Mouse (Mus musculus): ENCODE measurements around the gene Apool. TPM values are rescaled to one million over a fixed set of nuclear protein-coding genes. Genes with fewer than 3 reads are reported as not detected.

Gene Apool
- 24.9 and 42.0 TPM in 2 replicates for total RNA-seq (2014; fragmentation: Nextera tagmentation)
- 33.2 and 42.2 TPM in 2 replicates for total RNA-seq (2017)

GRCm38 (mm10) chrX:112310804-112311530 lies at the start of gene Apool:
Gene Apool (plus strand): TSS chrX:112311334.
- peak; percentile 100 for ATAC-seq (replicated peaks; ENCODE audit: low FRiP score, low TSS enrichment, poor library complexity, severe bottlenecking)

- ATAC-seq (replicated peaks; ENCODE audit: low FRiP score, low TSS enrichment, poor library complexity, severe bottlenecking) = no peak
Measured at GRCm38 (mm10) chrX:112273550-112273949, 37.6 kb upstream of the Apool start.

GRCm38 (mm10) chrX:112311531-112311887 lies 375 bp downstream of the Apool start:
- ATAC-seq (replicated peaks; ENCODE audit: low FRiP score, low TSS enrichment, poor library complexity, severe bottlenecking) = peak; percentile 54

GRCm38 (mm10) chrX:112312094-112312493 lies 960 bp downstream of the Apool start:
- peak; percentile 46 for ATAC-seq (replicated peaks; ENCODE audit: low FRiP score, low TSS enrichment, poor library complexity, severe bottlenecking)

- no peak for ATAC-seq (replicated peaks; ENCODE audit: low FRiP score, low TSS enrichment, poor library complexity, severe bottlenecking)
Measured at GRCm38 (mm10) chrX:112320273-112320672, 9.1 kb downstream of the Apool start.

GRCm38 (mm10) chrX:112339486-112339885 lies 28.4 kb downstream of the Apool start:
- no peak for ATAC-seq (replicated peaks; ENCODE audit: low FRiP score, low TSS enrichment, poor library complexity, severe bottlenecking)

- ATAC-seq (replicated peaks; ENCODE audit: low FRiP score, low TSS enrichment, poor library complexity, severe bottlenecking) = no peak
Measured at GRCm38 (mm10) chrX:112347467-112348394, 36.6 kb downstream of the Apool start.

- no peak for ATAC-seq (replicated peaks; ENCODE audit: low FRiP score, low TSS enrichment, poor library complexity, severe bottlenecking)
Measured at GRCm38 (mm10) chrX:112348395-112348791, 37.3 kb downstream of the Apool start.

GRCm38 (mm10) chrX:112368426-112368825 lies 57.3 kb downstream of the Apool start:
- ATAC-seq (replicated peaks; ENCODE audit: low FRiP score, low TSS enrichment, poor library complexity, severe bottlenecking) = no peak

GRCm38 (mm10) chrX:112370577-112371410 lies 59.7 kb downstream of the Apool start:
- peak; percentile 100 for ATAC-seq (replicated peaks; ENCODE audit: low FRiP score, low TSS enrichment, poor library complexity, severe bottlenecking)

GRCm38 (mm10) chrX:112406679-112407078 lies 95.5 kb downstream of the Apool start, which contains the start of gene Satl1:
Gene Satl1 (minus strand): TSS chrX:112406779.
- no peak for ATAC-seq (replicated peaks; ENCODE audit: low FRiP score, low TSS enrichment, poor library complexity, severe bottlenecking)

- no peak for ATAC-seq (replicated peaks; ENCODE audit: low FRiP score, low TSS enrichment, poor library complexity, severe bottlenecking)
Measured at GRCm38 (mm10) chrX:112412309-112412708, 101.2 kb downstream of the Apool start.

Other genes with a start within 250 kb of the Apool start
- gene 4933403O08Rik, start 72.3 kb upstream of the Apool start, total RNA-seq (2014; fragmentation: Nextera tagmentation) = not detected in 2 replicates
- gene 4933403O08Rik, start 72.3 kb upstream of the Apool start, total RNA-seq (2017) = not detected in 2 replicates
- not detected in 2 replicates for gene Satl1, start 95.4 kb downstream of the Apool start, total RNA-seq (2014; fragmentation: Nextera tagmentation)
- not detected in 2 replicates for gene Satl1, start 95.4 kb downstream of the Apool start, total RNA-seq (2017)
- gene 2010106E10Rik, start 183.9 kb downstream of the Apool start, total RNA-seq (2014; fragmentation: Nextera tagmentation) = not detected in 2 replicates
- gene 2010106E10Rik, start 183.9 kb downstream of the Apool start, total RNA-seq (2017) = not detected in 2 replicates